Mouse (Mus musculus) hindbrain, postnatal 0 days (tissue): ENCODE data around the gene Serf2. TPM values are rescaled to one million over a fixed set of nuclear protein-coding genes. Genes with fewer than 3 reads are reported as not detected.
"Not testable (repeated sequence)": the region's sequence is repeated elsewhere in the genome, so short reads cannot be mapped to it uniquely, and the experiment has no call there.

ENCODE experiments used
- ATAC-seq: fragments of 200-750 bp; cut with Nextera tagmentation; 2 replicates; pipeline ENCODE4 v1.8.0; 2017; ENCODE audit warnings: mild to moderate bottlenecking, moderate TSS enrichment, moderate library complexity
- DNase-seq: peaks from one replicate; pipeline ENCODE4 v3.0.0-alpha.2; 2015; ENCODE audit warnings: low spot score
- H3K27ac ChIP-seq: fragments of 300-500 bp; sonication (generic); 2 replicates; pipeline ENCODE4 v1.5.1; 2014; ENCODE audit warnings: mild to moderate bottlenecking
- H3K27me3 ChIP-seq: fragments of 300-500 bp; sonication (generic); 2 replicates; pipeline ENCODE4 v1.6.1; 2014; ENCODE audit warnings: low read length, mixed read lengths; ENCODE audit not compliant: insufficient read depth
- H3K36me3 ChIP-seq: fragments of 300-500 bp; sonication (generic); 2 replicates; pipeline ENCODE4 v1.6.1; 2014; ENCODE audit warnings: low read length, mixed read lengths; ENCODE audit not compliant: insufficient read depth
- H3K4me1 ChIP-seq: fragments of 300-500 bp; sonication (generic); 2 replicates; pipeline ENCODE4 v1.6.1; 2014; ENCODE audit warnings: antibody characterized with exemption, low read length, mixed read lengths; ENCODE audit not compliant: insufficient read depth
- H3K4me2 ChIP-seq: fragments of 300-500 bp; sonication (generic); 2 replicates; pipeline ENCODE4 v1.6.1; 2014; ENCODE audit warnings: low read depth, mild to moderate bottlenecking, low read length, moderate library complexity, mixed read lengths
- H3K4me3 ChIP-seq: fragments of 300-500 bp; sonication (generic); 2 replicates; pipeline ENCODE4 v1.5.1; 2014; ENCODE audit warnings: low read length
- H3K9ac ChIP-seq: fragments of 300-500 bp; sonication (generic); replicated peaks from 2 replicates; pipeline ENCODE4 v1.6.1; 2014; ENCODE audit warnings: mild to moderate bottlenecking, low read length, moderate library complexity, mixed read lengths
- H3K9me3 ChIP-seq: fragments of 300-500 bp; sonication (generic); 2 replicates; pipeline ENCODE4 v1.6.1; 2016; ENCODE audit warnings: low read length, mixed read lengths
- CTCF ChIP-seq: IDR thresholded peaks from 2 replicates; pipeline ENCODE4 v1.5.1; 2016; ENCODE audit warnings: antibody characterized with exemption, control low read depth, low read depth
- WGBS: fragments of 180-500 bp; shearing (Covaris S2); extraction: QIAGEN DNeasy Blood & Tissue Kit; methylation state at CpG from one replicate; pipeline ENCODE4 v1.1.7; 2014; 5-methylcytosine and 5-hydroxymethylcytosine counted together
- microRNA-seq, 2 experiments: library from miRNA; unstranded; fragments of <30 nt; microRNA quantifications; one replicate each; pipeline ENCODE4; 2016
- polyA plus RNA-seq: library from polyadenylated mRNA; unstranded; fragments of >200 nt; fragmentation: Nextera tagmentation; extraction: Ambion mirVana; gene quantifications from 2 replicates; pipeline ENCODE4 v1.2.1, GENCODE M21; 2015
- total RNA-seq: library from RNA; depleted of rRNA; stranded (reverse); fragments of >200 nt; gene quantifications from 2 replicates; pipeline ENCODE4 v1.2.3, GENCODE M21; 2014; rRNA removed

Serf2 gene
- total and polyA plus RNA-seq, 2 experiments from 2014 or later, result 306 to 420 TPM

GRCm38 (mm10) chr2:121505942-121506882 is 57.2 kb downstream of the Serf2 start, which contains the start of the genes Mfap1a and Wdr76:
TSS of gene Mfap1a (minus strand) at chr2:121506665.
TSS of gene Wdr76 (plus strand) at chr2:121506723.
- TF ChIP-seq CTCF, result peak; percentile 52
- H3K36me3 ChIP-seq, H3K4me1 ChIP-seq, H3K9me3 ChIP-seq, H3K27me3 ChIP-seq: not testable (repeated sequence)
- peak within 1 kb of the TSS; percentile 42; the same call in 1 of the 2 replicates for H3K9ac ChIP-seq
- ATAC-seq (peak; percentile 96), DNase-seq (peak; percentile 93)
- H3K27ac ChIP-seq, result peak within 1 kb of the TSS; percentile 41; the same call in 1 of the 2 replicates
- WGBS, result 5% methylated on average over 40 of the region's 42 CpGs
- peak within 1 kb of the TSS; percentile 63 for H3K4me2 ChIP-seq
- H3K4me3 ChIP-seq, result peak within 1 kb of the TSS; percentile 53

- no peaks in the 10 kb centered on the region for H3K9me3 ChIP-seq
- H3K27ac ChIP-seq, result no peak overlapping the region
- peak overlapping the region; percentile 63 for H3K4me2 ChIP-seq
- 23% methylated on average over 12 of the region's 12 CpGs for WGBS
- no peaks in the 10 kb centered on the region for H3K36me3 ChIP-seq
- H3K9ac ChIP-seq, result peak overlapping the region; percentile 42; the same call in 1 of the 2 replicates
- no peak for TF ChIP-seq CTCF
- peak overlapping the region; percentile 53 for H3K4me3 ChIP-seq
- H3K27me3 ChIP-seq, result no peaks in the 10 kb centered on the region
- ATAC-seq (no peak), DNase-seq (no peak)
- H3K4me1 ChIP-seq, result no peaks in the 10 kb centered on the region
Observed at GRCm38 (mm10) chr2:121507173-121507950, 58.4 kb downstream of the Serf2 start.

Small RNA genes within 50 kb of the gene (microRNA-seq; reads per million reads assigned to microRNA genes)
- 0 reads per million in 2 experiments for gene Gm22953

Other genes starting within 250 kb of the Serf2 start
- gene Trp53bp1, start 177.8 kb upstream of the Serf2 start, total RNA-seq, result 194 and 277 TPM in 2 replicates
- 76.4 and 80.9 TPM in 2 replicates for gene Trp53bp1, start 177.8 kb upstream of the Serf2 start, polyA plus RNA-seq
- 160 and 173 TPM in 2 replicates for gene Map1a, start 159.6 kb upstream of the Serf2 start, total RNA-seq
- 70.6 and 72.5 TPM in 2 replicates for gene Map1a, start 159.6 kb upstream of the Serf2 start, polyA plus RNA-seq
- gene Ppip5k1, start 93.8 kb upstream of the Serf2 start, total RNA-seq, result 12.8 and 13.5 TPM in 2 replicates
- gene Ppip5k1, start 93.8 kb upstream of the Serf2 start, polyA plus RNA-seq, result 16.6 and 17.8 TPM in 2 replicates
- 139 and 161 TPM in 2 replicates for gene Ckmt1, start 91.5 kb upstream of the Serf2 start, total RNA-seq
- 167 and 168 TPM in 2 replicates for gene Ckmt1, start 91.5 kb upstream of the Serf2 start, polyA plus RNA-seq
- 0.07 TPM in 1 of 2 replicates, not detected in the other for gene Strc, start 62.0 kb upstream of the Serf2 start, total RNA-seq
- gene Strc, start 62.0 kb upstream of the Serf2 start, polyA plus RNA-seq, result 0.03 TPM in 1 of 2 replicates, not detected in the other
- gene Pdia3, start 35.4 kb upstream of the Serf2 start, total RNA-seq, result 47.4 and 56.8 TPM in 2 replicates
- 291 and 296 TPM in 2 replicates for gene Pdia3, start 35.4 kb upstream of the Serf2 start, polyA plus RNA-seq
- gene Catsper2, start 35.4 kb upstream of the Serf2 start, total RNA-seq, result 2.1 and 3.3 TPM in 2 replicates
- gene Catsper2, start 35.4 kb upstream of the Serf2 start, polyA plus RNA-seq, result 4.3 and 4.9 TPM in 2 replicates
- gene Ell3, start 4.9 kb upstream of the Serf2 start, total RNA-seq, result 0.58 TPM in 1 of 2 replicates, not detected in the other
- gene Ell3, start 4.9 kb upstream of the Serf2 start, polyA plus RNA-seq, result 1.4 and 1.7 TPM in 2 replicates
- gene Hypk, start 4.1 kb downstream of the Serf2 start, total RNA-seq, result 5.4 and 12.5 TPM in 2 replicates
- 110 and 119 TPM in 2 replicates for gene Hypk, start 4.1 kb downstream of the Serf2 start, polyA plus RNA-seq
- 1.3 and 1.5 TPM in 2 replicates for gene Serinc4, start 7.6 kb downstream of the Serf2 start, total RNA-seq
- gene Serinc4, start 7.6 kb downstream of the Serf2 start, polyA plus RNA-seq, result 0.57 and 1.1 TPM in 2 replicates
- 14.7 and 17.7 TPM in 2 replicates for gene Mfap1b, start 24.9 kb downstream of the Serf2 start, total RNA-seq
- gene Mfap1b, start 24.9 kb downstream of the Serf2 start, polyA plus RNA-seq, result 52.8 and 57.0 TPM in 2 replicates
- gene Mfap1a, start 57.5 kb downstream of the Serf2 start, total RNA-seq, result 12.0 and 14.4 TPM in 2 replicates
- 21.3 and 21.5 TPM in 2 replicates for gene Mfap1a, start 57.5 kb downstream of the Serf2 start, polyA plus RNA-seq
- 4.6 and 5.3 TPM in 2 replicates for gene Wdr76, start 57.5 kb downstream of the Serf2 start, total RNA-seq
- gene Wdr76, start 57.5 kb downstream of the Serf2 start, polyA plus RNA-seq, result 2.4 and 2.8 TPM in 2 replicates